Mouse (Mus musculus) lung, adult 10 weeks (tissue): ENCODE measurements around the gene Evi2a. TPM values are rescaled to one million over a fixed set of nuclear protein-coding genes. Genes with fewer than 3 reads are reported as not detected.

Experiments
- polyA plus RNA-seq: library from polyadenylated mRNA; stranded (reverse); fragments of 350-450 nt; fragmentation: Illumina TruSeq; extraction: RNeasy Lipid Tissue Mini Kit (QIAGEN cat#74804); gene quantifications from one replicate; pipeline ENCODE4 v1.2.3, GENCODE M21; 2014; ENCODE audit warnings: low read depth, low replicate concordance; ENCODE audit not compliant: insufficient read depth

Evi2a gene
- polyA plus RNA-seq = 14.8 TPM

DNA sequence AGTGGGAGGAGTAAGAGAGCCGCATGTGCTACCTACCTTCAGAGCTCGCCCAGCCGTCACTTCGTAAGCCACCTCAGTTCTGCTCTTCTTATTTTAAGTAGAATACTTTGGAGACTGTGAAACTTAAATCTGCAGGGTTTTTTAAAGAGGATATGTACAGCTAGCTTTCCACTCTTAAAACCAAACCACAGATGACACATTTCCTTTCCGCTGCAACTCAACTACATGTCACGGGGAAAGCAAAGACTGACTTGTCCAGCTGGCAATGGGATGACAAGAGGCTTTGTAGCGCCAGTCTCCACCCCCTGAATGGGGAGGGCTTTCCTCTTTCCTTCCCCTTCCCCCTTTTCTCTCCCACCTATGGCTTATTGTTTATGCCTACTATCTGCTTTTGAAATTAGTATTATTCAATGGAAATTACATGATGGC, at the start of gene Evi2a, which contains the start of gene Evi2:
Gene Evi2a, minus strand, starts transcription at position 277 of the 429 bp plus-strand sequence.
Gene Evi2, minus strand, starts transcription at position 257 of the 429 bp plus-strand sequence.

GRCm38 (mm10) chr11:79523560-79524309, 6.7 kb downstream of the Evi2a start, which contains the start of gene Evi2b:
Gene Evi2b, minus strand, starts transcription at chr11:79523762.

DNA sequence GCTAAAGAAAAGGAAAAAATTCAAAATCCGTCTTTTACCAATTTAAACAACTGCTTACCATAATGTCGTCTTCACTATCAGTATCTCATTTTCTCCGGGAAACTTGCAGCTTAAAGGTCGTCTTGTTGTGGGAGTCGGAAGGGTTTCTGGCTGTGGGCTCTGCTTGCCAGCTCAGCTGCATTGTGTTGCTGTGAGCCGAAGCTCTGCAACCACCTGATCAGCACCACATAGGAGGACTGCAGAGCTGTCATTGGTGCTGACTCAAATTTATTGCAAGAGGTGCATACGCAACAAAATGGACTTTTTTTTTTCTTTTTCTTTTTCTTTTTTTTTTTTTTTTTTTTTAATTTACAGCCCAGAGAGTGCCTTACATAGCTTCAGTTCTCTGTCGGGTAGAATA, 26.6 kb downstream of the Evi2a start, which contains the start of gene Omg:
Gene Omg, minus strand, starts transcription at position 240 of the 400 bp plus-strand sequence.

Other genes starting within 250 kb of the Evi2a start
- not detected for gene Gm9964, start 233.7 kb downstream of the Evi2a start, polyA plus RNA-seq
- 4.5 TPM for gene Nf1, start 190.9 kb downstream of the Evi2a start, polyA plus RNA-seq
- not detected for gene Omg, start 26.5 kb downstream of the Evi2a start, polyA plus RNA-seq
- gene Evi2b, start 6.8 kb downstream of the Evi2a start, polyA plus RNA-seq = 11.4 TPM
- gene Evi2, start within 50 bp of the Evi2a start, polyA plus RNA-seq = 0.55 TPM
- gene Rab11fip4, start 60.6 kb upstream of the Evi2a start, polyA plus RNA-seq = 1.9 TPM